In genomic region chr15:95723699-95724098, GRCm38 (mm10) we compare ENCODE assay signal across 12 mouse cellular contexts.
A peak's percentile ranks its signal among the peaks of the same experiment; 100 is the strongest.
DNase-seq lines count a peak whose midpoint lies in the region.
"Had no signal": no experiment of that assay in that cellular context is flagged by ENCODE, and none has a peak within 500 bp of the region (broad histone marks: within the 10 kb centered on the region; RNA-seq: fewer than 3 reads in every experiment).

No protein-coding gene starts in this region.

- DNase-seq in heart, adult 11 months: peak; percentile 60
- no peak for DNase-seq in heart, embryonic 10.5 days (ENCODE audit: low spot score)
- DNase-seq in retina, embryonic 14.5 days (ENCODE audit: low spot score): peak; percentile 57
- no peak for DNase-seq in retina, postnatal 1 day
- peak; percentile 30 for DNase-seq in brain, adult 2 months (ENCODE audit: low read depth, low spot score)
- peak; percentile 70 for DNase-seq in thymus, postnatal 4 days
- no peak for DNase-seq in urinary bladder, postnatal 36 days (ENCODE audit: low spot score in 2 of 2)
- no peak for DNase-seq in gastrocnemius, adult 18-20 months (ENCODE audit: low spot score)
- DNase-seq: cerebellum, postnatal 36 days had no signal

- no peaks in the 10 kb centered on the region for H3K27me3 ChIP-seq in heart, embryonic 10.5 days (ENCODE audit: insufficient read depth, poor library complexity, severe bottlenecking)
- H3K27me3 ChIP-seq: forebrain, embryonic 15.5 days had no signal

- H3K4me3 ChIP-seq in heart, embryonic 10.5 days: no peak overlapping the region
- H3K4me3 ChIP-seq: forebrain, embryonic 15.5 days; limb, embryonic 10.5 days; midbrain, embryonic 10.5 days had no signal

- no peaks in the 10 kb centered on the region for H3K9me3 ChIP-seq in heart, embryonic 10.5 days
- H3K9me3 ChIP-seq: forebrain, embryonic 15.5 days; limb, embryonic 10.5 days had no signal

- WGBS in heart, embryonic 10.5 days: 37% methylated on average over 7 of the region's 7 CpGs

- H3K27ac ChIP-seq in heart, embryonic 10.5 days: no peak overlapping the region
- H3K27ac ChIP-seq: forebrain, embryonic 15.5 days; limb, embryonic 10.5 days; midbrain, embryonic 10.5 days had no signal

- no peaks in the 10 kb centered on the region for H3K36me3 ChIP-seq in heart, embryonic 10.5 days
- H3K36me3 ChIP-seq: forebrain, embryonic 15.5 days; limb, embryonic 10.5 days; midbrain, embryonic 10.5 days had no signal

- no peaks in the 10 kb centered on the region for H3K4me1 ChIP-seq in heart, embryonic 10.5 days
- H3K4me1 ChIP-seq: forebrain, embryonic 15.5 days; midbrain, embryonic 10.5 days had no signal

Comparison
In these comparisons a context has a peak if more than half of its experiments do, and no peak if none do; other contexts are left out.
1. DNase-seq: peak in heart, adult 11 months (single experiment), retina, embryonic 14.5 days (single experiment), brain, adult 2 months (single experiment) and thymus, postnatal 4 days (single experiment); none in heart, embryonic 10.5 days (single experiment), retina, postnatal 1 day (single experiment), urinary bladder, postnatal 36 days (0 of 2) and gastrocnemius, adult 18-20 months (single experiment).